ENCODE assay signal across 8 mouse cellular contexts in the genomic region with DNA sequence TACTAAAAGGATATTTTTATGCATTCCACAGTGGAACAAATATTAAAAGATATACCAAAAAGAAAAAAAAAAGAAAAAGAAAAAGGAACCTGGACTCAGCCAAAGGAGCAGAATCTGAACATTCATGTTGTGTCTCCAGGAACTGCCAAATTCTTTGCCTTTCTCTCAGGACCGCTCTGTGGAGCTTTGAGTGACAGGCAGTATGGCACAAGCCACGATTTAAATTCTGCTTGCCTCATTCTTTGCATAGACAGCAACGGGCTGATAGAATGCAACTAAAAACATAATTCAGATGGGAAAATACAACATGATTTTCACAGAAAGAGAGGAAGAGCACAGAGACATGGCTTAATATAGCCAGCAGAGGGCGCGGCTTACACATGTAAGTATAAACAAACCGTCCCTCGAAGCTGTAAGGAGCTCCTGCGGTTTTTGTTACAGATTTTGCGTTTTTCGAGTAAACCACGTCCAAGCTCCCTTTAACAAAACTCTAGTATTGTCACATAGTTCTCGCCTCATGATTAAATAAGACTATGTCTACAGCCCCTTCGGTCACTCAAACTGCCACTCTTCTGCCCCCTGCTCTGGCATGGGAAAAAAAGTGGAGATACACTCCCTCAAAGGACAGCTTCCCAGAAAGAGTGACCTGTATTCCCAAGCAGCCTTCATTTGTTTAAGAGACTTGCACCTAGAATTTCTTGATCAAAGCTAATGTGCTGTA.
DNase-seq lines count a peak whose midpoint lies in the region; ATAC-seq and TF ChIP-seq lines count a peak whose summit lies in the region.

No protein-coding gene starts in this region.

- H3K27ac ChIP-seq in heart, embryonic 12.5 days (ENCODE audit: poor library complexity, severe bottlenecking) = no peak overlapping the region
- no peak overlapping the region for H3K27ac ChIP-seq in kidney, embryonic 14.5 days (ENCODE audit: low read depth, low read length)
- no peak overlapping the region for H3K27ac ChIP-seq in limb, embryonic 12.5 days
- no peak overlapping the region for H3K27ac ChIP-seq in midbrain, postnatal 0 days (ENCODE audit: low read depth, low read length)

- H3K36me3 ChIP-seq in heart, embryonic 12.5 days = no peaks in the 10 kb centered on the region
- H3K36me3 ChIP-seq in kidney, embryonic 14.5 days (ENCODE audit: control insufficient read depth, insufficient read depth, low read length) = no peaks in the 10 kb centered on the region
- H3K36me3 ChIP-seq in limb, embryonic 12.5 days = no peaks in the 10 kb centered on the region
- no peaks in the 10 kb centered on the region for H3K36me3 ChIP-seq in midbrain, postnatal 0 days (ENCODE audit: insufficient read depth, low read length)

- H3K4me2 ChIP-seq in heart, embryonic 12.5 days = peak overlapping the region; percentile 59
- H3K4me2 ChIP-seq in kidney, embryonic 14.5 days (replicated peaks; ENCODE audit: low read depth, low read length) = no peak overlapping the region; the same call in 1 of the 2 replicates
- H3K4me2 ChIP-seq in limb, embryonic 12.5 days = peak overlapping the region; percentile 44
- peak overlapping the region; percentile 30 for H3K4me2 ChIP-seq in midbrain, postnatal 0 days (ENCODE audit: low read depth, low read length, poor library complexity, severe bottlenecking)

- no peaks in the 10 kb centered on the region for H3K9me3 ChIP-seq in heart, embryonic 12.5 days (replicated peaks)
- H3K9me3 ChIP-seq in kidney, embryonic 14.5 days (ENCODE audit: control insufficient read depth, low read length) = no peaks in the 10 kb centered on the region
- no peaks in the 10 kb centered on the region for H3K9me3 ChIP-seq in limb, embryonic 12.5 days
- no peaks in the 10 kb centered on the region for H3K9me3 ChIP-seq in midbrain, postnatal 0 days (ENCODE audit: low read length)

- no peaks in the 10 kb centered on the region for H3K4me1 ChIP-seq in heart, embryonic 12.5 days (replicated peaks)
- H3K4me1 ChIP-seq in kidney, embryonic 14.5 days (ENCODE audit: control insufficient read depth, insufficient read depth, low read length) = no peaks in the 10 kb centered on the region
- H3K4me1 ChIP-seq in limb, embryonic 12.5 days (replicated peaks) = no peaks in the 10 kb centered on the region
- no peaks in the 10 kb centered on the region for H3K4me1 ChIP-seq in midbrain, postnatal 0 days (ENCODE audit: insufficient read depth, low read length)

- peak; percentile 46 for ATAC-seq in activated CD4-positive, CD25-positive, alpha-beta regulatory T cell, adult 4 months
- no peak for ATAC-seq in heart, embryonic 12.5 days (ENCODE audit: insufficient number of reproducible peaks, low FRiP score)
- ATAC-seq in kidney, embryonic 14.5 days (ENCODE audit: low FRiP score, low TSS enrichment) = peak; percentile 60; the same call in 1 of the 2 replicates
- ATAC-seq in limb, embryonic 12.5 days (ENCODE audit: insufficient number of reproducible peaks, insufficient read depth, low FRiP score, low TSS enrichment, low read depth) = no peak
- ATAC-seq in midbrain, postnatal 0 days (ENCODE audit: low FRiP score) = peak; percentile 54; the same call in 1 of the 2 replicates

- H3K27me3 ChIP-seq in heart, embryonic 12.5 days (replicated peaks) = 0 out of 2 replicates have a peak, but pooled peaks cover 4% of the 10 kb centered on the region
- H3K27me3 ChIP-seq in kidney, embryonic 14.5 days (ENCODE audit: control insufficient read depth, insufficient read depth, low read length) = no peaks in the 10 kb centered on the region
- peaks cover 4% of the 10 kb centered on the region; the same call in 1 of the 2 replicates for H3K27me3 ChIP-seq in limb, embryonic 12.5 days
- no peaks in the 10 kb centered on the region for H3K27me3 ChIP-seq in midbrain, postnatal 0 days (ENCODE audit: insufficient read depth, low read length)

- peak; percentile 92 for DNase-seq in 3T3-L1 (ENCODE audit: low read depth, low spot score)
- peak; percentile 29 for DNase-seq in embryo, embryonic 11.5 days (ENCODE audit: low read depth, low spot score)
- peak; percentile 89 for DNase-seq in midbrain, postnatal 0 days (ENCODE audit: low spot score)
- peak; percentile 63 for DNase-seq in testis, postnatal 10 days (ENCODE audit: low spot score)

- TF ChIP-seq CTCF in midbrain, postnatal 0 days (IDR thresholded peaks at IDR 0.05) = peak; percentile 78

- 12% methylated on average over 13 of the region's 13 CpGs for WGBS in heart, embryonic 12.5 days
- WGBS in kidney, embryonic 14.5 days = 20% methylated on average over 13 of the region's 13 CpGs
- WGBS in limb, embryonic 12.5 days = 18% methylated on average over 13 of the region's 13 CpGs
- 15% methylated on average over 13 of the region's 13 CpGs for WGBS in midbrain, postnatal 0 days

- H3K4me3 ChIP-seq in heart, embryonic 12.5 days = peak overlapping the region; percentile 30
- no peak overlapping the region; the same call in 1 of the 2 replicates for H3K4me3 ChIP-seq in kidney, embryonic 14.5 days (ENCODE audit: low read length)
- H3K4me3 ChIP-seq in limb, embryonic 12.5 days (replicated peaks) = no peak overlapping the region
- no peak overlapping the region for H3K4me3 ChIP-seq in midbrain, postnatal 0 days (ENCODE audit: low read depth, low read length)

- no peak overlapping the region for H3K9ac ChIP-seq in heart, embryonic 12.5 days
- no peak overlapping the region for H3K9ac ChIP-seq in kidney, embryonic 14.5 days (ENCODE audit: low read depth, low read length)
- no peak overlapping the region for H3K9ac ChIP-seq in limb, embryonic 12.5 days (replicated peaks)
- no peak overlapping the region for H3K9ac ChIP-seq in midbrain, postnatal 0 days (replicated peaks; ENCODE audit: low read length, poor library complexity, severe bottlenecking)

Comparison
In these comparisons a context has a peak if more than half of its experiments do, and no peak if none do; other contexts are left out.
1. DNase-seq: peak in every context shown above with its lines; median percentile 92 in 3T3-L1; 89 in midbrain, postnatal 0 days; 63 in testis, postnatal 10 days; 29 in embryo, embryonic 11.5 days.
2. ATAC-seq: peak in activated CD4-positive, CD25-positive, alpha-beta regulatory T cell, adult 4 months (single experiment), kidney, embryonic 14.5 days (single experiment) and midbrain, postnatal 0 days (single experiment); none in heart, embryonic 12.5 days (single experiment) and limb, embryonic 12.5 days (single experiment).